Mouse (Mus musculus) intestine, postnatal 0 days (tissue): ENCODE measurements around the gene Tmem266. TPM values are rescaled to one million over a fixed set of nuclear protein-coding genes. Genes with fewer than 3 reads are reported as not detected.

Source experiments
- ATAC-seq: fragments of 200-750 bp; cut with Nextera tagmentation; 2 replicates; pipeline ENCODE4 v1.8.0; 2017; ENCODE audit warnings: mild to moderate bottlenecking, moderate TSS enrichment, moderate library complexity
- H3K27ac ChIP-seq: fragments of 300-500 bp; sonication (generic); 2 replicates; pipeline ENCODE4 v1.5.1; 2014; ENCODE audit warnings: mild to moderate bottlenecking, low read depth, low read length, moderate library complexity
- H3K27me3 ChIP-seq: fragments of 300-500 bp; sonication (generic); replicated peaks from 2 replicates; pipeline ENCODE4 v1.6.1; 2014; ENCODE audit warnings: low read length, mixed read lengths; ENCODE audit not compliant: control insufficient read depth, insufficient read depth
- H3K36me3 ChIP-seq: fragments of 300-500 bp; sonication (generic); 2 replicates; pipeline ENCODE4 v1.6.1; 2014; ENCODE audit warnings: mild to moderate bottlenecking, moderate library complexity; ENCODE audit not compliant: control insufficient read depth, insufficient read depth
- H3K4me1 ChIP-seq: fragments of 300-500 bp; sonication (generic); replicated peaks from 2 replicates; pipeline ENCODE4 v1.6.1; 2014; ENCODE audit warnings: antibody characterized with exemption, low read length, mixed read lengths; ENCODE audit not compliant: control insufficient read depth, insufficient read depth
- H3K4me2 ChIP-seq: fragments of 300-500 bp; sonication (generic); replicated peaks from 2 replicates; pipeline ENCODE4 v1.6.1; 2014; ENCODE audit warnings: low read depth, mild to moderate bottlenecking, moderate library complexity
- H3K4me3 ChIP-seq: fragments of 300-500 bp; sonication (generic); 2 replicates; pipeline ENCODE4 v1.5.1; 2014; ENCODE audit warnings: low read depth, low read length
- H3K9ac ChIP-seq: fragments of 300-500 bp; sonication (generic); 2 replicates; pipeline ENCODE4 v1.6.1; 2014; ENCODE audit warnings: mild to moderate bottlenecking, low read depth, low read length
- H3K9me3 ChIP-seq: fragments of 300-500 bp; sonication (generic); 2 replicates; pipeline ENCODE4 v1.6.1; 2016; ENCODE audit warnings: mixed run types; ENCODE audit not compliant: control insufficient read depth
- CTCF ChIP-seq: sonication (generic); IDR thresholded peaks from 2 replicates; pipeline ENCODE4 v1.5.1; 2016; ENCODE audit warnings: low read depth, mild to moderate bottlenecking, control low read depth, antibody characterized with exemption, moderate library complexity
- WGBS: fragments of 180-500 bp; shearing (Covaris S2); extraction: QIAGEN DNeasy Blood & Tissue Kit; methylation state at CpG from one replicate; pipeline ENCODE4 v1.1.7; 2014; 5-methylcytosine and 5-hydroxymethylcytosine counted together
- polyA plus RNA-seq: library from polyadenylated mRNA; unstranded; fragments of >200 nt; fragmentation: Nextera tagmentation; extraction: Ambion mirVana; gene quantifications from 2 replicates; pipeline ENCODE4 v1.2.1, GENCODE M21; 2015

Tmem266 gene
- polyA plus RNA-seq, 1 experiment from 2014 or later, result 0.21 TPM

DNA sequence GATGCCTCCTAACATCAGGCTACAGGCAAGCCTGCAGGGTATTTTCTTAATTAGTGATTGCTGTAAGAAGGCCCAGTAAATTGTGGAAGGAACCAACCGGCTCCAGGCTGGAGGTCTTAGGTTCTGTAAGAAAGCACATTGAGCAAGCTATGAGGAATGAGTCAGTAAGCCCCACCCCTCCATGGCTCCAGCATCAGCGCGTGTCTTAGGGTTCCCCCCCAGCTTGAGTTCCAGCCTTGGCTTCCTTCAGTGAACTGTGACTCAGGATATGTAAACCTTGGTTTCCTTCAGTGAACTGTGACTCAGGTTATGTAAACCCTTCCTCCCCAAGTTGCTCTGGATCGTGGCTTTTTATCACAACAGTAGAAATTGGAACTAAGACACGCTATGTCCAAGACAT lies 35.3 kb downstream of the Tmem266 start:
- H3K27ac ChIP-seq, result no peak overlapping the region
- no peak overlapping the region for H3K4me3 ChIP-seq
- H3K4me2 ChIP-seq, result no peak overlapping the region
- TF ChIP-seq CTCF, result no peak
- no peak overlapping the region for H3K9ac ChIP-seq
- H3K36me3 ChIP-seq, result no peaks in the 10 kb centered on the region
- no peaks in the 10 kb centered on the region for H3K4me1 ChIP-seq
- 63% methylated on average over 5 of the region's 5 CpGs for WGBS
- H3K27me3 ChIP-seq, result no peaks in the 10 kb centered on the region
- no peaks in the 10 kb centered on the region for H3K9me3 ChIP-seq
- ATAC-seq, result no peak

DNA sequence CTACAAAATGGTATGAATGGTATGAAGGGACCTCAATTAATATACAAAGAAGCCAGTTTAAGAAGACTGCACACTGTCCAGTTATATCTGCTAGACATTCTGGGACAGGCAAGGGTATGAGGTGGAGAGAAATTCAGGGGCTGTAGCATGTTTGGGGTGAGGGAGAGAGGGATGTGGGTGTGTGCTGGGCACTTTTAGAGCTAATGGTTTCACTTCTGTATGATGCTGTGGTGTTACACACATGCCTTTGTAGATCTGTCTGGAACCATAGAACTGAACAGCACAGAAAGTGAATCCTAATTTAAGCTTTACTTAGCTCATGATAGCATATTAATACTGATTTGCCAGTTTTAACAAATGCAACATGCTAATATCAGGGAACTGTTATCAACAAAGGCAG lies 37.0 kb downstream of the Tmem266 start:
- Histone ChIP-seq H3K27me3 (no peaks in the 10 kb centered on the region), H3K4me1 (no peaks in the 10 kb centered on the region), H3K9ac (no peak overlapping the region), H3K27ac (no peak overlapping the region), H3K36me3 (no peaks in the 10 kb centered on the region), H3K4me3 (no peak overlapping the region), H3K9me3 (no peaks in the 10 kb centered on the region), H3K4me2 (no peak overlapping the region)
- no peak for TF ChIP-seq CTCF
- ATAC-seq, result no peak

DNA sequence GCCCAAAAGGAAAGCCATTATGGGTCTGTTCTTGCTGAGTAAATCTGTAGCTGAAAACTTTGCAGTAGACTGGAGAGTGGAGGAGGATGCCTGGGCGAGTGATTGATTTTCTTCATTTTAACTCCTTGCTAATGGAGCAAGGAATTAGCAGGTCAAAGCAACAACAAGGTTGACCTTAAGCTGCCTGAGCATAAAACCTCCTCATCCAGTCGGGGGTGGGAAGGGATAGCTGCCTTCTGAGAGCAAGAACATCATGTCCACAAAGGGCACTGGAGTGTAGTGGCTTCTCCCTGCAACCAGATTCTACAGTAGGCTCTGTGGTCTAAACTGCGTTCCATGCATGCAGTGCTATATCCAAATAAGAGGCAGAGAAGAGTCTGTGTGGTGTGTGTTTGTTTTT lies 41.3 kb downstream of the Tmem266 start:
- Histone ChIP-seq H3K36me3 (no peaks in the 10 kb centered on the region), H3K9me3 (no peaks in the 10 kb centered on the region), H3K4me3 (no peak overlapping the region), H3K4me1 (no peaks in the 10 kb centered on the region), H3K9ac (no peak overlapping the region), H3K27ac (no peak overlapping the region), H3K4me2 (no peak overlapping the region), H3K27me3 (no peaks in the 10 kb centered on the region)
- no peak for TF ChIP-seq CTCF
- ATAC-seq, result no peak
- WGBS, result 47% methylated on average over 3 of the region's 3 CpGs

DNA sequence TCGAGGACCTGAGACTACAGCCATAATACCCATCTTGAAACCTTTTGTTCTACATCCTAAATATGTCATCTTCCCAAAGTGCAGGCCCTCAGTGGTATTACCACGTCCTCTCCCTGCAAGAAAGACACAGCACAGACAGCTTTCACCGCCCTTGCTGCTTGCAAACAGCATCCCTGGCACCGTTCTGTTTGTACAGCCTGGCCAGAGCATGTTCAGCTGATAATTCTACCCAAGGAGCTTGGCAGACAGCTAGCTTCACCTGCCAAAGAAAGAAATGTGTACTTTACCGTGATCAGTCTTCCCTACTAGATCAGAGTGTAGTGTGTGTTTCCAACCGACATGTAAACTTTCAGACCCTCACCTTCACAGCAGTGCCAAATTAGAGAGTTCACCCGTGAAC lies 45.2 kb downstream of the Tmem266 start:
- TF ChIP-seq CTCF, result no peak
- no peaks in the 10 kb centered on the region for H3K27me3 ChIP-seq
- H3K36me3 ChIP-seq, result no peaks in the 10 kb centered on the region
- H3K9ac ChIP-seq, result no peak overlapping the region
- no peak overlapping the region for H3K4me3 ChIP-seq
- 70% methylated on average over 7 of the region's 7 CpGs for WGBS
- no peaks in the 10 kb centered on the region for H3K9me3 ChIP-seq
- no peak for ATAC-seq
- no peaks in the 10 kb centered on the region for H3K4me1 ChIP-seq
- H3K27ac ChIP-seq, result no peak overlapping the region
- no peak overlapping the region for H3K4me2 ChIP-seq

DNA sequence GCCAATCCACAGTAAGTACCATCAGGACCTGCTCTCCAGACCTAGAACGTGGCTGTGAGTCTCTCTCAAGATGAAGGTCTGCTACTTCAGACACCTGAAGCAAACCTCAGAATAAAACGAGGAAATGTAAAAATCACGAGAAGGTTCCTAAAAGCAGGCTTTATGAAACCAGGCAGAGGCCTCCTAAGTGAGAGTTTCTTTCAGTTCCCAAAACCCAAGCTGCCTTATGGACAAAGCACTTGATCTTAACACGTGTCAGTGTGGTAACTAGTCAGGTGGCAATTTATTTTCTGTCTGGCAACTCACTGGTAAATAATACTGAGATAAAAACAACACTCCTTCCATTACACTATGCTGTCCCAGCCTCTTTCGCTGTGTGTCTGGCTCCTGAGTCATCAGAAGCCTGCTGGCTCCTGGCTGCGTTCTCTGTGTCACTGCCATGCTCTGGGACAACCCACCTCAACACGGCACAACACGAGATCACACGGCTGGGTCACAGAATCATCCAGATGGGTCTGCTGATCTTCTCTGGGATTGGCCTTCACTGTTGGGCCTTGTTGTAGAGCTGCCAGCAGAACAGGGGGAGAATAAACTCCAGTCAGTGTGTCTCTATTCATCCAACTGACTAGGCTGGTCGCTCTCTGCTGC lies 51.0 kb downstream of the Tmem266 start:
- ATAC-seq, result no peak
- no peak for TF ChIP-seq CTCF
- H3K4me3 ChIP-seq, result no peak overlapping the region
- no peaks in the 10 kb centered on the region for H3K9me3 ChIP-seq
- no peak overlapping the region for H3K27ac ChIP-seq
- no peak overlapping the region for H3K4me2 ChIP-seq
- WGBS, result 83% methylated on average over 10 of the region's 10 CpGs
- H3K36me3 ChIP-seq, result no peaks in the 10 kb centered on the region
- no peaks in the 10 kb centered on the region for H3K27me3 ChIP-seq
- no peaks in the 10 kb centered on the region for H3K4me1 ChIP-seq
- H3K9ac ChIP-seq, result no peak overlapping the region

DNA sequence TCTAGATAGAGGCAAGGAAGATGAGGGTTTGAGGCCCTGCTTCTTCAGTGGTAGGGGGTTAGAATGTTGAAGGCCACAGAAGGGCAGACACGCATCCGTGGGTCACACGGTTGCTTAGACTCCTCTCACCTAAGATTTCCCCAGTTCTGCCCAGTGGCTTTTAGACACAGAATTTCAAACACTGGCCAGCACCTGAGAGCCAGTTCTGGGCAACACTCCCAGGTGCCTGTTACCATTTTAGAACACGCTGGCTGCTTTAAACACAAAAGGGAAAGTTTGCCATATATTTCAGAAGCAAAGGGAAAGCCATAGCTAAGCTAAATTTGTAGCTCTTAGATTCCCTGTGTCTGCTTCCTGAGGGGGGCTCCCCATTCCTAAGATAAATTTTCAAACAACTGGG lies 54.7 kb downstream of the Tmem266 start:
- no peak for ATAC-seq
- Histone ChIP-seq H3K36me3 (no peaks in the 10 kb centered on the region), H3K9ac (no peak overlapping the region), H3K4me1 (no peaks in the 10 kb centered on the region), H3K27ac (no peak overlapping the region), H3K27me3 (no peaks in the 10 kb centered on the region), H3K9me3 (no peaks in the 10 kb centered on the region), H3K4me2 (no peak overlapping the region), H3K4me3 (no peak overlapping the region)
- 89% methylated on average over 4 of the region's 4 CpGs for WGBS
- no peak for TF ChIP-seq CTCF

DNA sequence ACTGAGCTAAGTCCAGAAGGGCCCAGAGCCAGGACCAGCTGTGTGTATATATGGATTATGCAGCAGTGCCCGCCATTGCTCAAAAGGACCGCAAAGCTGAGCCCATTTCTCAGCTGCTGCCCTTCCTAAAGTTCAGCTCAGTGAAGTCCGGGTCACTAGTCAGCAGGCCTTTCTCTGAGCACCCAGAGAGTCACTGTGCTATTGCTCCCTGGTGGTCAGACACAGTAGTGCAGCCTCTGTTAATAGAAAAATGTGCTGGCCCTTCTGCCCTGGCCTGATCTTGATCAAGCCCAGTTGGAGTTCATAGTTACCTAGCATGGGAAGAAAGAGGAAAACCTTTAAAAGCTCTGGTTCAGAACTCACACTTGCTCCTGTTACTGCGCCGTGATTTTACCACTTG lies 55.7 kb downstream of the Tmem266 start:
- Histone ChIP-seq H3K9me3 (no peaks in the 10 kb centered on the region), H3K4me3 (no peak overlapping the region), H3K36me3 (no peaks in the 10 kb centered on the region), H3K4me2 (no peak overlapping the region), H3K27me3 (no peaks in the 10 kb centered on the region), H3K9ac (no peak overlapping the region), H3K4me1 (no peaks in the 10 kb centered on the region), H3K27ac (no peak overlapping the region)
- 36% methylated on average over 5 of the region's 5 CpGs for WGBS
- ATAC-seq, result no peak
- TF ChIP-seq CTCF, result peak; percentile 77
